Mouse (Mus musculus) neural tube, embryonic 13.5 days (tissue): ENCODE measurements at regions not wholly inside any gene's neighbourhood (a gene's known extent, or its start where the extent isn't known, plus 50 kb on each side); places are given as distances from the start of the nearest gene placed in this dataset.

ENCODE experiments used
- ATAC-seq: fragments of 200-750 bp; cut with Nextera tagmentation; 2 replicates; pipeline ENCODE4 v1.8.0; 2017; ENCODE audit warnings: low read depth, mild to moderate bottlenecking, moderate TSS enrichment, moderate library complexity
- H3K27ac ChIP-seq: fragments of 300-500 bp; sonication (generic); replicated peaks from 2 replicates; pipeline ENCODE4 v1.5.1; 2015; ENCODE audit warnings: moderate library complexity, mild to moderate bottlenecking, inconsistent platforms
- H3K27me3 ChIP-seq: fragments of 300-500 bp; sonication (generic); 2 replicates; pipeline ENCODE4 v1.6.1; 2015; ENCODE audit warnings: mild to moderate bottlenecking, inconsistent platforms
- H3K36me3 ChIP-seq: fragments of 300-500 bp; sonication (generic); 2 replicates; pipeline ENCODE4 v1.6.1; 2015; ENCODE audit warnings: mild to moderate bottlenecking, inconsistent platforms
- H3K4me1 ChIP-seq: fragments of 300-500 bp; sonication (generic); replicated peaks from 2 replicates; pipeline ENCODE4 v1.6.1; 2015; ENCODE audit warnings: inconsistent platforms
- H3K4me2 ChIP-seq: fragments of 300-500 bp; sonication (generic); 2 replicates; pipeline ENCODE4 v1.6.1; 2015; ENCODE audit warnings: inconsistent platforms, mild to moderate bottlenecking, moderate library complexity
- H3K4me3 ChIP-seq: fragments of 300-500 bp; sonication (generic); 2 replicates; pipeline ENCODE4 v1.5.1; 2015; ENCODE audit warnings: mild to moderate bottlenecking, inconsistent platforms
- H3K9ac ChIP-seq: fragments of 300-500 bp; sonication (generic); 2 replicates; pipeline ENCODE4 v1.6.1; 2015; ENCODE audit warnings: moderate library complexity, mild to moderate bottlenecking, inconsistent platforms
- H3K9me3 ChIP-seq: fragments of 300-500 bp; sonication (generic); 2 replicates; pipeline ENCODE4 v1.6.1; 2016; ENCODE audit warnings: inconsistent platforms
- WGBS: fragments of 180-500 bp; shearing (Covaris S2); methylation state at CpG from one replicate; pipeline ENCODE4 v1.1.7; 2015; 5-methylcytosine and 5-hydroxymethylcytosine counted together

- Histone ChIP-seq H3K27me3 (no peaks in the 10 kb centered on the region), H3K4me1 (no peaks in the 10 kb centered on the region), H3K4me2 (no peak overlapping the region), H3K9me3 (no peaks in the 10 kb centered on the region), H3K36me3 (no peaks in the 10 kb centered on the region), H3K9ac (no peak overlapping the region), H3K4me3 (no peak overlapping the region), H3K27ac (no peak overlapping the region)
- WGBS = 88% methylated on average over 2 of the region's 2 CpGs
- no peak for ATAC-seq
These were observed 273.8 kb upstream of the Trpc7 start for GRCm38 (mm10) chr13:57169621-57170020.

- Histone ChIP-seq H3K4me1 (no peaks in the 10 kb centered on the region; the same call in 1 of the 2 replicates), H3K4me2 (no peak overlapping the region), H3K9ac (no peak overlapping the region), H3K27ac (no peak overlapping the region), H3K27me3 (no peaks in the 10 kb centered on the region), H3K36me3 (no peaks in the 10 kb centered on the region), H3K9me3 (no peaks in the 10 kb centered on the region), H3K4me3 (no peak overlapping the region)
- 92% methylated on average over 2 of the region's 2 CpGs for WGBS
- no peak for ATAC-seq
These were observed 269.6 kb upstream of the Trpc7 start for GRCm38 (mm10) chr13:57165367-57165766.

DNA sequence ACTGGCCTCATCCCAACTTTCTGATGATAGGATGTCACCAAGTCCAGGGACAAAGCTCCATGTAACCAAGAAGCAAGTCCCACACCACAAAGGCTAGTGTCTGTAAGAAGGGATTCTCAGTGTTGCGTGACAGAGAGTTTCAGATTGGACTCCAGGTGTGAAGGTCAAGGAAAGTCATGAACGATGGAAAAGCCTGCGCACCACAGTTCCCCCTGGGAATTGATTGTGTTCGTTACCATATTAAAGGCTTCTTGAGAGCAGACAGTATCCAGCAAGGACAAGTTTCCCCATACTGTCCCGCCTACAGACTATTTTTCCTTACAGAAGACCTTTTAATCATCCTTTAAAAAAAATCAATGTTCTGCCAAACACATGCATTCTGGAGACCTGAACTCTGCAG, 257.0 kb upstream of the Trpc7 start:
- Histone ChIP-seq H3K4me3 (no peak overlapping the region), H3K27ac (no peak overlapping the region), H3K4me2 (no peak overlapping the region), H3K9me3 (no peaks in the 10 kb centered on the region), H3K27me3 (no peaks in the 10 kb centered on the region), H3K4me1 (0 out of 2 replicates have a peak, but pooled peaks cover 5% of the 10 kb centered on the region), H3K36me3 (no peaks in the 10 kb centered on the region), H3K9ac (no peak overlapping the region)
- no peak for ATAC-seq
- 58% methylated on average over 5 of the region's 5 CpGs for WGBS

DNA sequence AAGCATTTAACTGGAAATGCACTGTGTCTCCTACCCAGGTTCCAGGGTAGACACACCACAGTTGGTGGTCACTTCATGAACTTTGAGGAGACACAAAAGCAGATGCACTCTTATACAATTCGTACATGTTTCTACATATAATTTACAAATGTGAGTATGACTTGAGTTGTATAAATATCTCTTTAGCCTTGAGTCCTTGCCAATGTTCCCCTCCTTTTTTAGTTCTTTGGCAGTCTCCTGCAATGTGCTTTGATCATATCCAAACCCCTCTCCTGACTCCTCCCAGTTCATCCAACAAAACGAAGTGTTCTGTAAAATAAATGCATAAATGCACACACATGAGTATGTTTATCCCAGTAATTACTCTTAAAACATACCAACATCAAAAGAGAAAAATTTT, 251.8 kb upstream of the Trpc7 start:
- no peaks in the 10 kb centered on the region for H3K27me3 ChIP-seq
- peaks cover 11% of the 10 kb centered on the region; the same call in 1 of the 2 replicates for H3K4me1 ChIP-seq
- no peak overlapping the region for H3K9ac ChIP-seq
- no peaks in the 10 kb centered on the region for H3K36me3 ChIP-seq
- H3K4me3 ChIP-seq = no peak overlapping the region
- no peak for ATAC-seq
- H3K27ac ChIP-seq = no peak overlapping the region
- 87% methylated on average over 2 of the region's 2 CpGs for WGBS
- no peaks in the 10 kb centered on the region for H3K9me3 ChIP-seq
- no peak overlapping the region for H3K4me2 ChIP-seq

DNA sequence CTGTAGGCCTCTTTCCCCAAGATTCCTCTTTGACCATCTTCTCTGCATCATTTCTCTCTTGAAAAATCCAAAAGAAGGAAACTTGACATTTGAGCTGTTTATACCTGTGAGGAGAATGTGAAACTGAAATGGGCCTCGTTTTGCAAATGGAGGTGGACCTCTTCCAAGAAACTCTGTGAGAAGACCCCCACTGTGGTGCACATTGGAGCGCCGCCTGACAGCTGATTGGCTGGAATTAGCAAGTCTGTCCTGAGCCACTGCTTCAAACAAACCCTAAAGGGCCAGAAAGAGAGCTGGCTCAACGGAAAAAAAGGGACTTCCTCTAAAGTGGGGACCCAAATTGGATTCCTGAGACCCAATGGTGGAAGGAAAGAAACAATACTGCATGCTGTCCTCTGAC, 250.9 kb upstream of the Trpc7 start:
- Histone ChIP-seq H3K9ac (no peak overlapping the region), H3K27ac (no peak overlapping the region), H3K27me3 (no peaks in the 10 kb centered on the region), H3K4me2 (no peak overlapping the region), H3K4me3 (no peak overlapping the region), H3K36me3 (no peaks in the 10 kb centered on the region), H3K9me3 (no peaks in the 10 kb centered on the region), H3K4me1 (peaks cover 14% of the 10 kb centered on the region; the same call in 1 of the 2 replicates)
- no peak for ATAC-seq
- 48% methylated on average over 4 of the region's 4 CpGs for WGBS

- H3K9ac ChIP-seq = no peak overlapping the region
- 33% methylated on average over 2 of the region's 2 CpGs for WGBS
- ATAC-seq = 0 out of 2 replicates have a peak, but pooled peaks have one; percentile 32
- H3K27me3 ChIP-seq = no peaks in the 10 kb centered on the region
- peaks cover 14% of the 10 kb centered on the region; the same call in 1 of the 2 replicates for H3K4me1 ChIP-seq
- H3K4me2 ChIP-seq = no peak overlapping the region
- no peaks in the 10 kb centered on the region for H3K36me3 ChIP-seq
- no peaks in the 10 kb centered on the region for H3K9me3 ChIP-seq
- H3K4me3 ChIP-seq = no peak overlapping the region
- H3K27ac ChIP-seq = peak overlapping the region; percentile 42; the same call in 1 of the 2 replicates
These were observed 250.0 kb upstream of the Trpc7 start for GRCm38 (mm10) chr13:57145782-57146181.

DNA sequence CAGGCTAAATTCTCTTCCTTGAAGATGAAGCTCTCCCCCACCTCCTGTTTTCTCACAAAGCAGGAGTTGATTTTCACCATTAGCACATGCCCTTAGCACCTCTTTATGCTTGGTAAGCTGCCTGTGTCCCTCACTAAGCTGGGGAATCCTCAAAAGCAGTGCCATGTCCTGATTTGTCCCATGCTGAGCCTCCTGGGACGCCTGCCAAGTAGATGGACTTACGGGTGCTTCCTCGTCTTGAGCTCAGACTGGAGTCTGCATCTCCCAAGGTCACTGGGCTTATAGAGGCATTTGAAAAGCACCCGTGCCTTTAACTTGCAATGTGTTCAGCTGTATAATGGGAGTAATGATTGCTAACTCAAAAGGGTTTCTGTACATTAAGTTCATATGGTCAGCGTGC, 247.1 kb upstream of the Trpc7 start:
- Histone ChIP-seq H3K27ac (no peak overlapping the region), H3K4me1 (peaks cover 14% of the 10 kb centered on the region; the same call in 1 of the 2 replicates), H3K27me3 (no peaks in the 10 kb centered on the region), H3K4me2 (no peak overlapping the region), H3K9me3 (no peaks in the 10 kb centered on the region), H3K4me3 (no peak overlapping the region), H3K36me3 (no peaks in the 10 kb centered on the region), H3K9ac (no peak overlapping the region)
- ATAC-seq = no peak
- WGBS = 67% methylated on average over 5 of the region's 5 CpGs

GRCm38 (mm10) chr13:57142441-57142840, 246.6 kb upstream of the Trpc7 start:
- Histone ChIP-seq H3K4me3 (no peak overlapping the region), H3K27me3 (no peaks in the 10 kb centered on the region), H3K9ac (no peak overlapping the region), H3K9me3 (no peaks in the 10 kb centered on the region), H3K4me2 (no peak overlapping the region), H3K4me1 (peaks cover 14% of the 10 kb centered on the region; the same call in 1 of the 2 replicates), H3K36me3 (no peaks in the 10 kb centered on the region), H3K27ac (no peak overlapping the region)
- 27% methylated on average over 2 of the region's 2 CpGs for WGBS
- ATAC-seq = no peak

DNA sequence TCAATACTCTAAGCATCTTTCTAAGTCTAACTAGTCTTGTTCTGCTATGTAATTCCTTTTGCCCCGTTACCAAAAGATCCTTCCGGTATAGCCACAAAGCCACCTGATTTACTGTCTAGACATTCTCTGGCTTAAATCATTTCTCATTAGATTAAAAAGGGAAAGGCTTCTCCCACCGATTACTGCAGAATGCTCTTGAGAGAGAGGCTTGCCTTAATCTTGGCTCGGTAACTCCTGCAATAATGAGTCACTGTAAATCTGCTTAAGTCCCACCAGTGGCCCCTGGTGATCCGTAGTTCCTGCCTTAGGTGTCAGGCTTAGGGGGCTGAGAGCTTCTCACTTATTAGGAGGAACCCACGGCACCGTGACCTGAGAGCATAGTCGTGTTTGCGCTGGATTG, 220.1 kb upstream of the Trpc7 start:
- no peak overlapping the region for H3K4me3 ChIP-seq
- H3K4me1 ChIP-seq = no peaks in the 10 kb centered on the region
- ATAC-seq = no peak
- 62% methylated on average over 9 of the region's 9 CpGs for WGBS
- no peaks in the 10 kb centered on the region for H3K9me3 ChIP-seq
- no peak overlapping the region for H3K27ac ChIP-seq
- no peaks in the 10 kb centered on the region for H3K36me3 ChIP-seq
- H3K4me2 ChIP-seq = no peak overlapping the region
- H3K9ac ChIP-seq = no peak overlapping the region
- H3K27me3 ChIP-seq = no peaks in the 10 kb centered on the region

DNA sequence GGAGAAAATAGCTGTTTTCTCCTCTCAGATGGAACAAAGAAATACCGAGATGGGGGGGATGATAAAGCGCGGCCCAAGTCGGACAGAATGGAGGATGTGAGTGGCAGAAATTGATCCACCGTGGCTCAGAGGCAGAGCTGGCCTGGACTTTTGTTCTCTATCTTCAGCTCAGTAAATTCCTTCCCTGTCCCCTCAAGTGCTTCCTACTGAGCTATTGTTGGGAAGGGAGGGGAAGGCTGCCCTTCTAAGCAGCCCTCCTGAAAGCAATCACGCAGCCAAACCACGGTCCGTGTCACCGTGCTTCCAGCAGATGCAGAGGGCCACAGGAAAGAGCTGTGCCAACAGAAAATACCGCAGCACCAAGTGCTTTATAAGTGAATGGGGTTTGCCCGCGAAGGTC, 212.2 kb upstream of the Trpc7 start:
- no peaks in the 10 kb centered on the region for H3K36me3 ChIP-seq
- no peaks in the 10 kb centered on the region for H3K9me3 ChIP-seq
- H3K27me3 ChIP-seq = no peaks in the 10 kb centered on the region
- no peak overlapping the region for H3K4me3 ChIP-seq
- ATAC-seq = no peak
- WGBS = 4% methylated on average over 12 of the region's 12 CpGs
- peaks cover 24% of the 10 kb centered on the region for H3K4me1 ChIP-seq
- peak overlapping the region; percentile 22; the same call in 1 of the 2 replicates for H3K4me2 ChIP-seq
- H3K9ac ChIP-seq = no peak overlapping the region
- peak overlapping the region; percentile 15; the same call in 1 of the 2 replicates for H3K27ac ChIP-seq

GRCm38 (mm10) chr13:57099601-57100000, 203.8 kb upstream of the Trpc7 start:
- Histone ChIP-seq H3K9me3 (no peaks in the 10 kb centered on the region), H3K27ac (no peak overlapping the region), H3K4me1 (no peaks in the 10 kb centered on the region), H3K4me3 (no peak overlapping the region), H3K27me3 (no peaks in the 10 kb centered on the region), H3K9ac (no peak overlapping the region), H3K4me2 (no peak overlapping the region), H3K36me3 (no peaks in the 10 kb centered on the region)
- no peak for ATAC-seq
- 88% methylated on average over 7 of the region's 7 CpGs for WGBS

GRCm38 (mm10) chr13:57091886-57092285, 196.1 kb upstream of the Trpc7 start:
- Histone ChIP-seq H3K9me3 (no peaks in the 10 kb centered on the region), H3K4me2 (no peak overlapping the region), H3K4me1 (no peaks in the 10 kb centered on the region), H3K27ac (no peak overlapping the region), H3K9ac (no peak overlapping the region), H3K36me3 (no peaks in the 10 kb centered on the region), H3K4me3 (no peak overlapping the region), H3K27me3 (no peaks in the 10 kb centered on the region)
- 92% methylated on average over 8 of the region's 8 CpGs for WGBS
- ATAC-seq = no peak

- H3K9me3 ChIP-seq = no peaks in the 10 kb centered on the region
- 85% methylated on average over 13 of the region's 13 CpGs for WGBS
- no peaks in the 10 kb centered on the region for H3K27me3 ChIP-seq
- no peak overlapping the region for H3K4me2 ChIP-seq
- H3K9ac ChIP-seq = no peak overlapping the region
- no peak for ATAC-seq
- H3K4me1 ChIP-seq = no peaks in the 10 kb centered on the region
- H3K27ac ChIP-seq = no peak overlapping the region
- H3K4me3 ChIP-seq = no peak overlapping the region
- H3K36me3 ChIP-seq = no peaks in the 10 kb centered on the region
These were observed 193.7 kb upstream of the Trpc7 start for GRCm38 (mm10) chr13:57089381-57090075.
